Mouse (Mus musculus): ENCODE data around the gene Mertk. TPM values are rescaled to one million over a fixed set of nuclear protein-coding genes. Genes with fewer than 3 reads are reported as not detected.

The Mertk gene
- polyA plus RNA-seq, 1 experiment from 2014 or later, result 9.4 TPM

- H3K27ac ChIP-seq, result peak overlapping the region; percentile 75
- peaks cover 3% of the 10 kb centered on the region; the same call in 1 of the 2 replicates for H3K4me1 ChIP-seq (replicated peaks)
- peak overlapping the region; percentile 28; the same call in 1 of the 2 replicates for H3K4me2 ChIP-seq (replicated peaks)
- no peaks in the 10 kb centered on the region for H3K27me3 ChIP-seq (replicated peaks)
- H3K9me3 ChIP-seq, result no peaks in the 10 kb centered on the region
- no peak overlapping the region for H3K4me3 ChIP-seq (replicated peaks)
- H3K36me3 ChIP-seq, result 0 out of 2 replicates have a peak, but pooled peaks cover 3% of the 10 kb centered on the region
- WGBS, result 60% methylated on average over 7 of the region's 7 CpGs
- no peak overlapping the region for H3K9ac ChIP-seq
- ATAC-seq, result peak; percentile 72
Observed at GRCm38 (mm10) chr2:128726626-128727025, 27.9 kb downstream of the Mertk start.

DNA sequence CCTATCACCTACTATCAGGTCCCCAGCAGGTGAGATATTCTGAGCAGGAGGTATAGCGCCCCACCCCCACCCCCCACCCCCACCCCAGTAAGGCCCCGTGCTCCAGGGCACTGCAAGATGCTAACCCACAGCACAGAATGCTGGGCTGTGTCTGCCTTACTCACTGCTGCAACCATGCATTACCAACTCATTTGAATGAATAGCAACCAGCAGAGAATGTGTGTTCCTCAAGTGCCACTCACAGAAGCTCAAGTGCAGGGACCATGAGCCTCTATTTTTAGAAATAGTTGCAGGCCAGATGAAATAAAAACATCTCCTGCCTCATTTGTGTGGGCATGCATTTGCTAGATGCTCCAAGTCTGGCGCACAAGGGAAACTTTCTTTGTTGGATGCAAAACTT is 28.8 kb downstream of the Mertk start:
- no peaks in the 10 kb centered on the region for H3K9me3 ChIP-seq
- no peak overlapping the region for H3K27ac ChIP-seq
- no peaks in the 10 kb centered on the region for H3K27me3 ChIP-seq (replicated peaks)
- 0 out of 2 replicates have a peak, but pooled peaks cover 3% of the 10 kb centered on the region for H3K36me3 ChIP-seq
- no peak overlapping the region for H3K4me2 ChIP-seq (replicated peaks)
- peaks cover 3% of the 10 kb centered on the region; the same call in 1 of the 2 replicates for H3K4me1 ChIP-seq (replicated peaks)
- 0 out of 2 replicates have a peak, but pooled peaks have one; percentile 14 for ATAC-seq
- no peak overlapping the region for H3K4me3 ChIP-seq (replicated peaks)
- 50% methylated on average over 3 of the region's 3 CpGs for WGBS
- H3K9ac ChIP-seq, result no peak overlapping the region

- no peak overlapping the region for H3K27ac ChIP-seq
- 0 out of 2 replicates have a peak, but pooled peaks cover 3% of the 10 kb centered on the region for H3K36me3 ChIP-seq
- H3K4me2 ChIP-seq (replicated peaks), result no peak overlapping the region
- peaks cover 3% of the 10 kb centered on the region; the same call in 1 of the 2 replicates for H3K4me1 ChIP-seq (replicated peaks)
- H3K9me3 ChIP-seq, result no peaks in the 10 kb centered on the region
- WGBS, result 69% methylated on average over 4 of the region's 4 CpGs
- no peak for ATAC-seq
- H3K9ac ChIP-seq, result no peak overlapping the region
- no peaks in the 10 kb centered on the region for H3K27me3 ChIP-seq (replicated peaks)
- H3K4me3 ChIP-seq (replicated peaks), result no peak overlapping the region
Observed at GRCm38 (mm10) chr2:128728066-128728465, 29.3 kb downstream of the Mertk start.

DNA sequence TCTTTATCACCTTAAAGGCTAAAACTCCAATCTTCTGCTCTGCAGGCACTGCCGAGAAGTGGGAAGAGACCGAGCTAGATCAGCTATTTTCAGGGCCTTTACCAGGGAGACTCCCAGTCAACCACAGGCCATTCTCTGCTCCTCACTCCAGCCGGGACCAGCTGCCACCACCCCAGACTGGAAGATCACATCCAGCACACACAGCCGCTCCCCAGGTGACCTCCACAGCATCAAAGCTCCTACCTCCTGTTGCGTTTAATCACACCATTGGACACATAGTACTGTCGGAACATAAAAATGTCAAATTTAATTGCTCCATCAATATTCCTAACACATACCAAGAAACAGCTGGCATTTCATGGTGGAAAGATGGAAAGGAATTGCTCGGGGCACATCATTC is 30.4 kb downstream of the Mertk start:
- 69% methylated on average over 7 of the region's 7 CpGs for WGBS
- H3K4me1 ChIP-seq (replicated peaks), result peaks cover 3% of the 10 kb centered on the region; the same call in 1 of the 2 replicates
- H3K4me2 ChIP-seq (replicated peaks), result no peak overlapping the region
- 0 out of 2 replicates have a peak, but pooled peaks cover 3% of the 10 kb centered on the region for H3K36me3 ChIP-seq
- H3K27ac ChIP-seq, result no peak overlapping the region
- ATAC-seq, result no peak
- no peak overlapping the region for H3K4me3 ChIP-seq (replicated peaks)
- H3K9ac ChIP-seq, result no peak overlapping the region
- no peaks in the 10 kb centered on the region for H3K27me3 ChIP-seq (replicated peaks)
- H3K9me3 ChIP-seq, result no peaks in the 10 kb centered on the region

- 68% methylated on average over 10 of the region's 10 CpGs for WGBS
- H3K9ac ChIP-seq, result no peak overlapping the region
- H3K36me3 ChIP-seq, result 0 out of 2 replicates have a peak, but pooled peaks cover 3% of the 10 kb centered on the region
Observed at GRCm38 (mm10) chr2:128731514-128731913, 32.8 kb downstream of the Mertk start.

GRCm38 (mm10) chr2:128731951-128732350 is 33.2 kb downstream of the Mertk start:
- Histone ChIP-seq H3K4me1 (replicated peaks) (peaks cover 6% of the 10 kb centered on the region; the same call in 1 of the 2 replicates), H3K4me3 (replicated peaks) (no peak overlapping the region), H3K9me3 (no peaks in the 10 kb centered on the region), H3K27ac (no peak overlapping the region), H3K27me3 (replicated peaks) (no peaks in the 10 kb centered on the region), H3K36me3 (0 out of 2 replicates have a peak, but pooled peaks cover 3% of the 10 kb centered on the region), H3K4me2 (replicated peaks) (no peak overlapping the region), H3K9ac (no peak overlapping the region)
- WGBS, result 81% methylated on average over 1 of the region's 1 CpGs
- ATAC-seq, result no peak

More at GRCm38 (mm10) chr2:128731514-128731913, 32.8 kb downstream of the Mertk start:
- H3K27ac ChIP-seq, result no peak overlapping the region
- ATAC-seq, result no peak
- no peak overlapping the region for H3K4me2 ChIP-seq (replicated peaks)
- H3K4me3 ChIP-seq (replicated peaks), result no peak overlapping the region
- H3K27me3 ChIP-seq (replicated peaks), result no peaks in the 10 kb centered on the region
- peaks cover 6% of the 10 kb centered on the region; the same call in 1 of the 2 replicates for H3K4me1 ChIP-seq (replicated peaks)
- no peaks in the 10 kb centered on the region for H3K9me3 ChIP-seq

- Histone ChIP-seq H3K4me1 (replicated peaks) (peaks cover 3% of the 10 kb centered on the region; the same call in 1 of the 2 replicates), H3K4me3 (replicated peaks) (no peak overlapping the region), H3K4me2 (replicated peaks) (no peak overlapping the region), H3K27ac (no peak overlapping the region), H3K36me3 (no peaks in the 10 kb centered on the region), H3K27me3 (replicated peaks) (no peaks in the 10 kb centered on the region), H3K9me3 (no peaks in the 10 kb centered on the region), H3K9ac (no peak overlapping the region)
- no peak for ATAC-seq
- 36% methylated on average over 3 of the region's 3 CpGs for WGBS
Observed at GRCm38 (mm10) chr2:128735089-128735488, 36.3 kb downstream of the Mertk start.

DNA sequence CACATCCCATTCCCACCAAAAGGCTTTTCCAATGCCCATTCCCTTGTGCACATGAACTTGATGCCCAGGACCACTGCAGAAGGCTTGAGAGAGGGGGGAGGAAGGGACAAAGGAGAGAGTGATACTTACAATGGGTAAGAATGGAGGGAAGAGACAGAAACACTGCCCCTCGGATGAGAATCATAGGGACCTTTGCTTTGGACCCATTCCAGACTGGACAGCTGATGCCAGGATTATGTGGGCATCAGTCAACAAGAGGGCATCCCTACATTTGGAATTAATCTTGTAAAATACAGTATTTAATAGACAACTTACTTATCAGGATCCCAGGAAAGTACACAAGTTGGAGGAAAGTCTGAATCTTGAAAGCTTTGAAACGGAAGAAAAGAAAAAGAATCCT is 38.3 kb downstream of the Mertk start:
- no peak overlapping the region for H3K27ac ChIP-seq
- peaks cover 3% of the 10 kb centered on the region; the same call in 1 of the 2 replicates for H3K4me1 ChIP-seq (replicated peaks)
- H3K9ac ChIP-seq, result no peak overlapping the region
- ATAC-seq, result no peak
- no peaks in the 10 kb centered on the region for H3K27me3 ChIP-seq (replicated peaks)
- WGBS, result 86% methylated on average over 2 of the region's 2 CpGs
- no peaks in the 10 kb centered on the region for H3K36me3 ChIP-seq
- H3K4me3 ChIP-seq (replicated peaks), result no peak overlapping the region
- no peak overlapping the region for H3K4me2 ChIP-seq (replicated peaks)
- H3K9me3 ChIP-seq, result no peaks in the 10 kb centered on the region

DNA sequence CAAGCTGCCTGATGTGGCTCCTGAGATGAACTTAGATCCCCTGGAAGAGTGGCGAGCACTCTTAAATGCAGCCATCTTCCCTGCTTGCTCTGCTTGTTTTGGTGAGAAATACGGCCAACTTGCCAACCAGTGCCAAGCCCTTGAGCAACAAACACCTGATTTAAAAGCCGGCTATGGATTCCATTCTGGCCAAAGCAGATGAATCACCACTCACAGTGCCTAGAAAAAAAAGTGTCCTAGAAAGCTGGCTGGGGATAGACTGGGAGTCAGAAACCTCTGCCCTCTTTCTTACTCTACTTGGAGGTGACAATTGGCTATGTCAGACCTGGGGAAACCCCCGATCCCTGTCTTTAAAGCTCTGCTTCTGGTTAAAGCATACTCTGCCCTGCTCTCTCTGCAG is 39.0 kb downstream of the Mertk start:
- Histone ChIP-seq H3K27me3 (replicated peaks) (no peaks in the 10 kb centered on the region), H3K4me3 (replicated peaks) (no peak overlapping the region), H3K4me1 (replicated peaks) (peaks cover 3% of the 10 kb centered on the region; the same call in 1 of the 2 replicates), H3K36me3 (no peaks in the 10 kb centered on the region), H3K9ac (no peak overlapping the region), H3K27ac (no peak overlapping the region), H3K4me2 (replicated peaks) (no peak overlapping the region), H3K9me3 (no peaks in the 10 kb centered on the region)
- ATAC-seq, result no peak
- WGBS, result 90% methylated on average over 4 of the region's 4 CpGs

- no peak for ATAC-seq
- H3K27ac ChIP-seq, result no peak overlapping the region
- 84% methylated on average over 10 of the region's 10 CpGs for WGBS
Observed at GRCm38 (mm10) chr2:128738725-128739258, 40.0 kb downstream of the Mertk start.

GRCm38 (mm10) chr2:128745879-128746620 is 47.3 kb downstream of the Mertk start:
- Histone ChIP-seq H3K9ac (no peak overlapping the region), H3K9me3 (no peaks in the 10 kb centered on the region), H3K4me1 (replicated peaks) (peaks cover 16% of the 10 kb centered on the region), H3K27me3 (replicated peaks) (no peaks in the 10 kb centered on the region), H3K4me3 (replicated peaks) (no peak overlapping the region), H3K36me3 (no peaks in the 10 kb centered on the region), H3K4me2 (replicated peaks) (no peak overlapping the region), H3K27ac (peak overlapping the region; percentile 59)
- peak; percentile 60 for ATAC-seq
- 49% methylated on average over 12 of the region's 12 CpGs for WGBS

More at GRCm38 (mm10) chr2:128738725-128739258, 40.0 kb downstream of the Mertk start:
- Histone ChIP-seq H3K27me3 (replicated peaks) (no peaks in the 10 kb centered on the region), H3K4me1 (replicated peaks) (peaks cover 3% of the 10 kb centered on the region; the same call in 1 of the 2 replicates), H3K9ac (no peak overlapping the region), H3K36me3 (no peaks in the 10 kb centered on the region), H3K4me2 (replicated peaks) (no peak overlapping the region), H3K9me3 (no peaks in the 10 kb centered on the region), H3K4me3 (replicated peaks) (no peak overlapping the region)

DNA sequence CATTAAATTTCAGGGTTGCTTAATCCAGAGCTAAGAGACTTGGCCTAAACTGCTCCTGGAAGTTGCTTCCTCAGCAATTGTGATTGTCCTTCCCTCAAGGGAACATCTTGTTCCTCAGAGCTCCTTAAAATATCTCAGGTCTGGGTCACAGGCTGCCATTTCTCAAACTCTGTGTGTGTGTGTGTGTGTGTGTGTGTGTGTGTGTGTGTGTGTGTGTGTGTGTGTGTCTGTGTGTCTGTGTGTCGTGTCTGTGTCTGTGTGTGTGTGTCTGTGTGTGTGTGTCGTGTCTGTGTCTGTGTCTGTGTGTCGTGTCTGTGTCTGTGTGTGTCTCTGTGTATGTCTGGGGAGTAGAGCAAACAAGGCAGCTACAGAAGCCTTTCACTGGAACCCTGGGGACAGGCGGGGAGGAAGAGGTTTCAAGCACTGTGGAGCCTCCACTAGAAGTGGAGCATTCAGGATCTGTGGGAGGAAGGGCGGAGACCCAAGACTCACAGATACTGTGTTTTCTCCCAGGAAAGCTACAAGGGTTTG is 47.9 kb downstream of the Mertk start:
- Histone ChIP-seq H3K9me3 (no peaks in the 10 kb centered on the region), H3K9ac (no peak overlapping the region), H3K4me1 (replicated peaks) (peaks cover 16% of the 10 kb centered on the region), H3K27me3 (replicated peaks) (no peaks in the 10 kb centered on the region), H3K27ac (peak overlapping the region; percentile 59), H3K4me2 (replicated peaks) (peak overlapping the region; percentile 15; the same call in 1 of the 2 replicates), H3K4me3 (replicated peaks) (no peak overlapping the region), H3K36me3 (no peaks in the 10 kb centered on the region)
- WGBS, result 32% methylated on average over 5 of the region's 5 CpGs
- peak; percentile 46 for ATAC-seq

Measured in intestine, embryonic 15.5 days (tissue).